Mouse (Mus musculus) liver, embryonic 13.5 days (tissue): Measurements from ENCODE around the gene Gm9745. TPM values are rescaled to one million over a fixed set of nuclear protein-coding genes. Genes with fewer than 3 reads are reported as not detected.
A peak's percentile ranks its signal among the peaks of the same experiment; 100 is the strongest.
"Not testable (repeated sequence)": the region's sequence is repeated elsewhere in the genome, so short reads cannot be mapped to it uniquely, and the experiment has no call there.

ENCODE experiments used
- ATAC-seq: fragments of 200-750 bp; cut with Nextera tagmentation; 2 replicates; pipeline ENCODE4 v1.8.0; 2017; ENCODE audit warnings: low read depth, mild to moderate bottlenecking, moderate number of reproducible peaks, moderate library complexity
- DNase-seq: peaks from one replicate; pipeline ENCODE4 v3.0.0; 2022
- H3K27ac ChIP-seq: fragments of 300-500 bp; sonication (generic); 2 replicates; pipeline ENCODE4 v1.5.1; 2015; ENCODE audit warnings: moderate library complexity, mild to moderate bottlenecking, inconsistent platforms
- H3K27me3 ChIP-seq: fragments of 300-500 bp; sonication (generic); 2 replicates; pipeline ENCODE4 v1.6.1; 2015; ENCODE audit warnings: mild to moderate bottlenecking, inconsistent platforms
- H3K36me3 ChIP-seq: fragments of 300-500 bp; sonication (generic); 2 replicates; pipeline ENCODE4 v1.6.1; 2015; ENCODE audit warnings: mild to moderate bottlenecking, inconsistent platforms
- H3K4me1 ChIP-seq: fragments of 300-500 bp; sonication (generic); replicated peaks from 2 replicates; pipeline ENCODE4 v1.6.1; 2015; ENCODE audit warnings: inconsistent platforms
- H3K4me2 ChIP-seq: fragments of 300-500 bp; sonication (generic); 2 replicates; pipeline ENCODE4 v1.6.1; 2015; ENCODE audit warnings: inconsistent platforms, mild to moderate bottlenecking, moderate library complexity
- H3K4me3 ChIP-seq: fragments of 300-500 bp; sonication (generic); replicated peaks from 2 replicates; pipeline ENCODE4 v1.5.1; 2015; ENCODE audit warnings: mild to moderate bottlenecking, inconsistent platforms
- H3K9ac ChIP-seq: fragments of 300-500 bp; sonication (generic); 2 replicates; pipeline ENCODE4 v1.6.1; 2015; ENCODE audit warnings: mild to moderate bottlenecking, inconsistent platforms
- H3K9me3 ChIP-seq: fragments of 300-500 bp; sonication (generic); replicated peaks from 2 replicates; pipeline ENCODE4 v1.6.1; 2016; ENCODE audit warnings: inconsistent platforms
- WGBS: fragments of 180-500 bp; shearing (Covaris S2); methylation state at CpG from one replicate; pipeline ENCODE4 v1.1.7; 2015; ENCODE audit not compliant: insufficient replicate concordance; 5-methylcytosine and 5-hydroxymethylcytosine counted together
- polyA plus RNA-seq: library from polyadenylated mRNA; unstranded; fragments of >200 nt; fragmentation: Nextera tagmentation; extraction: Ambion mirVana; gene quantifications from 2 replicates; pipeline ENCODE4 v1.2.1, GENCODE M21; 2015

Gm9745 gene
- polyA plus RNA-seq, 1 experiment from 2014 or later = not detected

DNA sequence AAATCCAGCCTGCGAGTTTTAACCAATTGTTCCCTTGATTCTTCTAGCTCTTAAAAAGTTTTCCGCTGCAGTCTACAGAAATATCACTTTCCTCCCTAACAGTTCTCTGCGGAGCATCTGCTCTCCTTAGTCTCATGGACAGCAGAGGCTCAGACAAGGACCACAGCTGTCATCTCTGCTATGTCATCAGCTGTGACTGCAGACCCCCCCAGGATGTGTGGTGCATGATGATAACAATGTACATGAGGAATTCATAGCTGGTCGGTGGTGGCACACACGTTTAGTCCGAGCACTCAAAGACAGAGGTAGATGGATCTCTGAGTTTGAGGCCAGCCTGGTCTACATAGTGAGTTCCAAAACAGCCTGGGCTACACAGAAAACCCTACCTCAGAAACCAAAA lies 11.5 kb upstream of the Gm9745 start:
- WGBS = 17% methylated on average over 6 of the region's 6 CpGs
- not testable (repeated sequence) for H3K4me3 ChIP-seq, H3K27ac ChIP-seq, H3K27me3 ChIP-seq, H3K36me3 ChIP-seq, H3K4me1 ChIP-seq, H3K4me2 ChIP-seq, H3K9me3 ChIP-seq
- ATAC-seq (peak; percentile 88), DNase-seq (peak; percentile 53)
- 0 out of 2 replicates have a peak overlapping the region, but pooled peaks have one; percentile 26 for H3K9ac ChIP-seq

DNA sequence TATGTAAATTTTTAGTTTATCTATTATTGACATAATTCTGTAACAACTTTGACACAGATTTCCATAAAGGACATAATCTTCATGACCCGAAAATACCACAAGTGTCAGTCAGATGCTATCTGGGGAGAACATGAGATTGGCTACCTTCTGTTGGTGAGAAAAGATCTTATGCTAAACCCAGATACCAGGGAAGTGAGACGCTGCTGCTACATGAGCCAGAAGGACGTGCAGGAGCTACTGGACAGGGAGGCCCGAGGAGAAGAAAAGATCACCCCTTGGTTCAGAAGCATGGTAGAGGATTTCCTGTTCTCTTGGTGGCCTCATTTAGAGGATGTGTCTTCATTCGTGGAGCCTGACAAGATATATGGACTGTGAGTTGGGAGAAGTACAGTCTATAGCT lies 11.0 kb upstream of the Gm9745 start:
- H3K36me3 ChIP-seq, H3K4me2 ChIP-seq, H3K9me3 ChIP-seq, DNase-seq, H3K4me1 ChIP-seq, H3K9ac ChIP-seq, H3K4me3 ChIP-seq, H3K27ac ChIP-seq, H3K27me3 ChIP-seq: not testable (repeated sequence)
- ATAC-seq = 0 out of 2 replicates have a peak, but pooled peaks have one; percentile 13
- 0% methylated on average over 1 of the region's 5 CpGs for WGBS

DNA sequence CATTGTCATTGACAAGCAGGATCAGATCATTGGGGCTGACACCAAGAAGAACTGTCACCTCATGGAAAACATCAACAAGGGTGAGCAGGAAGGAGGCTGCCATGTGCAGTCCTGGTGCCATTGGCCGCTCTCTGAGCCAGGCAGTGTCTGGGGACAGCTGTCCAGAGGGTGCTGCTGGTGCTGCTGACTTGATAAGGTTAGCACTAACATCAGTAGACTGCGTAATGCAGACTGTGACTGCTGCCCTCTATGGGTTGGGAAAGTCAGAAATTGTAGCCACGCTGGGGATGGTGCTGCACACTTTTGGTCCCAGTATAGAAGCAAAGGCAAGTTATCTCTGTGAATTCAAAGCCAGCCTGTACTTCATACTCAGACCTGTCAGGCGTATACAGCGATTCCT lies 8.8 kb upstream of the Gm9745 start:
- not testable (repeated sequence) for H3K9me3 ChIP-seq, DNase-seq, H3K4me2 ChIP-seq, H3K27ac ChIP-seq, H3K27me3 ChIP-seq, H3K36me3 ChIP-seq, H3K4me1 ChIP-seq, H3K4me3 ChIP-seq, H3K9ac ChIP-seq
- WGBS = no CpG with 5 or more reads among the region's 5 CpGs
- peak; percentile 65 for ATAC-seq

DNA sequence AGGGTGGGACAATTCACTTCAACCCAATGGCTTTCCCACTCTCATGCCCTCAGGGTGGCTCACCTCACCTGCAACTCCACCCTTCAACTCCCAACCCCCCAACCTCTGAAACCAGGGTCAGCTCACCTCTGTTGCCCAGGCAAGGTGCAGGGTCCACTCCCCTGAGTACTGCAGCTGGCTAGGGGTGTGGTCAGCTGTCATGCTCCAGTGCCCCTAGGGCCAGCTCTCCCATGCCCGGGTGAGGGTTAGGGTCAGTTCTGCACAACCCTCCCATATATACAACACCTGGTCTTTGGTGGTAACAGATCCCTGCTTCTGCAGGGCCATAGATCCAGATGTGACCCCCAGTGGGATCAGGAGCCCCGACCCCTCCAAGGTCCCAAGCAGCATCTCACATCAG lies 7.1 kb upstream of the Gm9745 start:
- ATAC-seq, H3K27me3 ChIP-seq, H3K36me3 ChIP-seq, H3K4me2 ChIP-seq, H3K4me3 ChIP-seq, H3K27ac ChIP-seq, H3K4me1 ChIP-seq, DNase-seq, H3K9me3 ChIP-seq, H3K9ac ChIP-seq: not testable (repeated sequence)
- 57% methylated on average over 2 of the region's 2 CpGs for WGBS

DNA sequence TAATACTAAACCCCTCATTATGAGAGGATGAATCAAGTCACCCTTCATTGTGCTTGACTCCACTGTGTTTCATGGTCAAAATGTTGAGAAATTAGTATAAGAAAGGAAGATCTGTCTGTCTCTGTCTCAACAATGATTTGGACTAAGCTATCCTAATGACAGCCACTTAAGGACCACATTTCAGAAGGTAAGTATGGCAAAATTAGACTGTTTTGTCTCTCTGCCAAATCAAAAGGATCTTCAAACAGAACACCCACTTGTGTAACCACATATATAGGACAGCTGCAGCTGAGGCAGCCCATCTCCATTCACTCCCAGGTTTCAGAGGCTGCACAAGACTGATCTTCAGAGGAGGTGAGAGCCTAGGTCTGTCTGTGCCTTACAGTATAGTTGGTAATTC lies 4.5 kb upstream of the Gm9745 start, which contains the start of gene Idi2:
Gene Idi2, plus strand, starts transcription at position 301 of the 400 bp plus-strand sequence.
- not testable (repeated sequence) for H3K4me1 ChIP-seq, H3K4me3 ChIP-seq, H3K9me3 ChIP-seq, H3K27me3 ChIP-seq, H3K36me3 ChIP-seq, ATAC-seq, H3K27ac ChIP-seq, DNase-seq, H3K9ac ChIP-seq, H3K4me2 ChIP-seq

DNA sequence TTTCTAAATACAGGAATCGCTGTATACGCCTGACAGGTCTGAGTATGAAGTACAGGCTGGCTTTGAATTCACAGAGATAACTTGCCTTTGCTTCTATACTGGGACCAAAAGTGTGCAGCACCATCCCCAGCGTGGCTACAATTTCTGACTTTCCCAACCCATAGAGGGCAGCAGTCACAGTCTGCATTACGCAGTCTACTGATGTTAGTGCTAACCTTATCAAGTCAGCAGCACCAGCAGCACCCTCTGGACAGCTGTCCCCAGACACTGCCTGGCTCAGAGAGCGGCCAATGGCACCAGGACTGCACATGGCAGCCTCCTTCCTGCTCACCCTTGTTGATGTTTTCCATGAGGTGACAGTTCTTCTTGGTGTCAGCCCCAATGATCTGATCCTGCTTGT lies 4.2 kb downstream of the Gm9745 start:
- not testable (repeated sequence) for H3K9ac ChIP-seq, H3K4me3 ChIP-seq, H3K36me3 ChIP-seq, H3K4me2 ChIP-seq, H3K9me3 ChIP-seq, DNase-seq, H3K4me1 ChIP-seq, H3K27me3 ChIP-seq, H3K27ac ChIP-seq
- ATAC-seq = peak; percentile 77
- no CpG with 5 or more reads among the region's 5 CpGs for WGBS

DNA sequence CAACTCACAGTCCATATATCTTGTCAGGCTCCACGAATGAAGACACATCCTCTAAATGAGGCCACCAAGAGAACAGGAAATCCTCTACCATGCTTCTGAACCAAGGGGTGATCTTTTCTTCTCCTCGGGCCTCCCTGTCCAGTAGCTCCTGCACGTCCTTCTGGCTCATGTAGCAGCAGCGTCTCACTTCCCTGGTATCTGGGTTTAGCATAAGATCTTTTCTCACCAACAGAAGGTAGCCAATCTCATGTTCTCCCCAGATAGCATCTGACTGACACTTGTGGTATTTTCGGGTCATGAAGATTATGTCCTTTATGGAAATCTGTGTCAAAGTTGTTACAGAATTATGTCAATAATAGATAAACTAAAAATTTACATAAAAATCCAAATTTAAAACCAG lies 6.3 kb downstream of the Gm9745 start:
- H3K4me3 ChIP-seq, H3K9ac ChIP-seq, H3K9me3 ChIP-seq, H3K36me3 ChIP-seq, DNase-seq, H3K27me3 ChIP-seq, H3K27ac ChIP-seq, H3K4me2 ChIP-seq, ATAC-seq, H3K4me1 ChIP-seq: not testable (repeated sequence)
- 0% methylated on average over 1 of the region's 5 CpGs for WGBS

DNA sequence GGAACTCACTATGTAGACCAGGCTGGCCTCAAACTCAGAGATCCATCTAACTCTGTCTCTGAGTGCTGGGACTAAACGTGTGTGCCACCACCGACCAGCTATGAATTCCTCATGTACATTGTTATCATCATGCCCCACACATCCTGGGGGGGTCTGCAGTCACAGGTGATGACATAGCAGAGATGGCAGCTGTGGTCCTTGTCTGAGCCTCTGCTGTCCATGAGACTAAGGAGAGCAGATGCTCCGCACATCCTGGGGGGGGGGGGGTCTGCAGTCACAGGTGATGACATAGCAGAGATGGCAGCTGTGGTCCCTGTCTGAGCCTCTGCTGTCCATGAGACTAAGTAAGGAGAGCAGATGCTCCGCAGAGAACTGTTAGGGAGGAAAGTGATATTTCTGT lies 6.9 kb downstream of the Gm9745 start:
- not testable (repeated sequence) for H3K36me3 ChIP-seq, H3K4me3 ChIP-seq, H3K4me1 ChIP-seq, H3K9ac ChIP-seq, H3K27ac ChIP-seq, DNase-seq, H3K27me3 ChIP-seq, H3K9me3 ChIP-seq, H3K4me2 ChIP-seq
- 0 out of 2 replicates have a peak, but pooled peaks have one; percentile 17 for ATAC-seq
- WGBS = 43% methylated on average over 4 of the region's 4 CpGs

DNA sequence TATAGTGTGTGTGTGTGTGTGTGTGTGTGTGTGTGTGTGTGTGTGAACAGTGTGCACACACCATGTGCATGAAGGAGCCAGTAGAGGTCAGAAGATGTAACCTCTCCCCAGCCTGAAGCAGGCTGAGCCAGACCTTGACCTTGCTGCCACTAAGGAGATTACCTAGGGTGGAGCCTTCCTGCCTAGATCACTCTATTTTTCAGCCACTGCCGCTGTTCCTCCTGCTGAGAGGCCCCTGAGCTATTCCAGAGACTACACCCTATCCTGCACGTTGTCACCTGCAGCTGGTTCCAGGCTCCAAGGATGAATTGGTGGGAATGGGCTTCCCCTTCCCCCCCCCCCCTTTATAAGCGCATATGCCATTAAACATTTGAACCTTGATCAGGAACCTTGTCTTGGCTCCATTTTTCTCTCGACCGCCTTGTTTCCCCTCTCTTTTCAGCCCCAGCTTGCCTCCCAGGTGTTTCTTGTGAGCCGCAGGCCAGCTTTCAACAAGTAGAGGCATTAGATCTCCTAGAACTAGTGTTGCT lies 10.4 kb downstream of the Gm9745 start:
- H3K27ac ChIP-seq, H3K9ac ChIP-seq, H3K4me3 ChIP-seq, H3K36me3 ChIP-seq, H3K27me3 ChIP-seq, ATAC-seq, H3K4me2 ChIP-seq, H3K9me3 ChIP-seq, H3K4me1 ChIP-seq, DNase-seq: not testable (repeated sequence)
- 58% methylated on average over 6 of the region's 6 CpGs for WGBS

DNA sequence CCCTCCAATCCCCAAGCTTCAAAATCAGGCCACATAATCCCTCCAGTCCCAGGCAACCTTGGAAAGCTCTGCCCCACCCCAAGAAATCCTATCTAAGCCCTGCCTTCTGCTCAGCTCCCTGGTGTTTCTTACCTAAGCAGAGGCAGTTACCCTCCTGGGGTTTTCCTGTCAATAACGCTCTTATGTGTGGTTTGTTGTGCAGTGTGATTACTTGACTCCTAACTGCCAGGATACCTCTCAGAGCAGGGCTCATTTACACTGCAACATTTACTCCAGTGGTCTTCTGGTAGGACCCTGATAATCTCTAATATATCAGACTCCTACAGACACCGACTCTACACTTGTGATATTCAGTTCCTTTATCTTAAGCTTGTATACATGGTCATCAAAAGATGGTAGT lies 14.5 kb downstream of the Gm9745 start:
- no peak overlapping the region for H3K4me2 ChIP-seq
- no peak overlapping the region for H3K27ac ChIP-seq
- WGBS = 14% methylated on average over 2 of the region's 2 CpGs
- H3K9ac ChIP-seq = no peak overlapping the region
- peak; percentile 65 for ATAC-seq
- H3K4me1 ChIP-seq = no peaks in the 10 kb centered on the region
- no peaks in the 10 kb centered on the region for H3K9me3 ChIP-seq
- DNase-seq = no peak
- H3K27me3 ChIP-seq = no peaks in the 10 kb centered on the region
- H3K36me3 ChIP-seq = no peaks in the 10 kb centered on the region
- no peak overlapping the region for H3K4me3 ChIP-seq

DNA sequence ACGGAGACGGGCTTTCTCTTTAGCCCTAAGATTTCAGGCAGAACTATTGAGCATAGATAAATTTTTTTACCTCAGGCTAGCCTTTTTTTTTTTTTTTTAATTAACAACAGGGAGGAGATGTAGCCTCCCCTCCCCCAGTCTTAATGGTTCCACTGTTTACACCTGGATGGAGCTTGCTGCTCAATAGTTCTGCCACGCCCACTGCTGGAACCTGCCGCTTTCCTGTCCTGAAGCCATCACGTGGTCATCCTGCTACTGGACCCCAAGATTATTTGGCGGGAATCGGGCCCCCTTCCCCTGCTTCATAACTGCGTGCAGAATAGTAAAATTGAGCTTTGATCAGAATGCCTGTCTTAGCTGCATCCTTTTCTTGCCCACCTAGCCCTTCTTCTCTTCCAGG lies 34.1 kb downstream of the Gm9745 start:
- H3K9me3 ChIP-seq, H3K9ac ChIP-seq, DNase-seq, H3K36me3 ChIP-seq, H3K4me3 ChIP-seq, H3K27ac ChIP-seq, H3K4me2 ChIP-seq, ATAC-seq, H3K4me1 ChIP-seq, H3K27me3 ChIP-seq: not testable (repeated sequence)
- WGBS = 75% methylated on average over 8 of the region's 8 CpGs

DNA sequence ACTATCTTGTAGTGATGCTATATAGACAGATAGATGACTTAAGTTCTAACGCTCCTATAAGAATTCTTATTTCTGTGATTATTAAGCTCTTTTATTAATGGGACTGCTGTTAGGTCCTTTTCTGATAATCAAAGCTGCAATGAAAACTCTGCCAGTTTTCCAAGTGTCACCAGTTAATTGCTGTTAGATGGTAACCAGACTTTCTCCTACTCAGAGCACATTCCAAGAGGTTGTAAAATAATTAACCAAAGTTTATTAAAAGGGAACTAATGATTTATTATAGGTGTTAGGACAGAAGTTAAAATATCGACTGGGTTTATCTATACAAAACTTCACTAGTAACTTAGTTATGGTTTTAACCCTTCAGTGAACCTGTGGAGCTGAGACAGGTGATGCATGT lies 42.0 kb downstream of the Gm9745 start:
- H3K27ac ChIP-seq, H3K27me3 ChIP-seq, H3K9ac ChIP-seq, ATAC-seq, H3K4me2 ChIP-seq, H3K4me3 ChIP-seq, DNase-seq, H3K4me1 ChIP-seq, H3K9me3 ChIP-seq, H3K36me3 ChIP-seq: not testable (repeated sequence)
- WGBS = 67% methylated on average over 2 of the region's 2 CpGs
